In genomic region chr13:101083416-101083815, GRCm38 (mm10) we compare ENCODE assay signal across 21 mouse cellular contexts.
DNase-seq lines count a peak whose midpoint lies in the region; ATAC-seq and TF ChIP-seq lines count a peak whose summit lies in the region.
"Had no signal": no experiment of that assay in that cellular context is flagged by ENCODE, and none has a peak within 500 bp of the region (broad histone marks: within the 10 kb centered on the region; RNA-seq: fewer than 3 reads in every experiment).

No protein-coding gene starts in this region.

- H3K9ac ChIP-seq in limb, embryonic 11.5 days (ENCODE audit: low read length): no peak overlapping the region
- H3K9ac ChIP-seq: embryonic facial prominence, embryonic 13.5 days; embryonic facial prominence, embryonic 15.5 days; forebrain, embryonic 12.5 days had no signal

- no peaks in the 10 kb centered on the region for H3K36me3 ChIP-seq in kidney, adult 2 months (ENCODE audit: control insufficient read depth, insufficient read depth, low read length)
- H3K36me3 ChIP-seq in limb, embryonic 11.5 days (ENCODE audit: control insufficient read depth, insufficient read depth, low read length): no peaks in the 10 kb centered on the region
- no peaks in the 10 kb centered on the region for H3K36me3 ChIP-seq in limb, embryonic 10.5 days
- H3K36me3 ChIP-seq: embryonic facial prominence, embryonic 13.5 days; embryonic facial prominence, embryonic 15.5 days; forebrain, embryonic 10.5 days; forebrain, embryonic 12.5 days had no signal

- ATAC-seq in limb, embryonic 11.5 days (ENCODE audit: insufficient number of reproducible peaks, low FRiP score, low TSS enrichment, low read depth): no peak
- ATAC-seq: forebrain, embryonic 14.5 days; forebrain, embryonic 16.5 days had no signal

- TF ChIP-seq POLR2A in kidney, adult 2 months (IDR thresholded peaks at IDR 0.05; ENCODE audit: low read depth, low read length): no peak

- no peaks in the 10 kb centered on the region for H3K27me3 ChIP-seq in kidney, adult 2 months (replicated peaks; ENCODE audit: control insufficient read depth, insufficient read depth, low read length)
- H3K27me3 ChIP-seq in limb, embryonic 11.5 days (ENCODE audit: control insufficient read depth, insufficient read depth, low read length): no peaks in the 10 kb centered on the region
- H3K27me3 ChIP-seq in limb, embryonic 10.5 days (ENCODE audit: low read depth, poor library complexity, severe bottlenecking): no peaks in the 10 kb centered on the region
- H3K27me3 ChIP-seq: embryonic facial prominence, embryonic 13.5 days; embryonic facial prominence, embryonic 15.5 days; forebrain, embryonic 12.5 days had no signal

- no peak overlapping the region for H3K4me2 ChIP-seq in limb, embryonic 11.5 days (ENCODE audit: low read depth, severe bottlenecking)
- H3K4me2 ChIP-seq: embryonic facial prominence, embryonic 13.5 days; embryonic facial prominence, embryonic 15.5 days; forebrain, embryonic 12.5 days had no signal

- no peak overlapping the region for H3K4me3 ChIP-seq in kidney, adult 2 months (ENCODE audit: insufficient read depth, low read depth, low read length)
- no peak overlapping the region for H3K4me3 ChIP-seq in limb, embryonic 11.5 days (ENCODE audit: low read depth, low read length)
- no peak overlapping the region for H3K4me3 ChIP-seq in limb, embryonic 10.5 days
- H3K4me3 ChIP-seq: embryonic facial prominence, embryonic 13.5 days; embryonic facial prominence, embryonic 15.5 days; erythroblast, embryonic 14.5 days; forebrain, embryonic 10.5 days; forebrain, embryonic 12.5 days had no signal

- H3K27ac ChIP-seq in kidney, adult 2 months (ENCODE audit: insufficient read depth, low read depth, low read length): no peak overlapping the region
- no peak overlapping the region for H3K27ac ChIP-seq in limb, embryonic 11.5 days (replicated peaks; ENCODE audit: low read depth, low read length)
- H3K27ac ChIP-seq in limb, embryonic 10.5 days: no peak overlapping the region
- H3K27ac ChIP-seq: embryonic facial prominence, embryonic 13.5 days; embryonic facial prominence, embryonic 15.5 days; forebrain, embryonic 10.5 days; forebrain, embryonic 12.5 days had no signal

- no peaks in the 10 kb centered on the region for H3K9me3 ChIP-seq in limb, embryonic 11.5 days (ENCODE audit: control insufficient read depth, low read length)
- H3K9me3 ChIP-seq in limb, embryonic 10.5 days (replicated peaks): no peaks in the 10 kb centered on the region
- H3K9me3 ChIP-seq: embryonic facial prominence, embryonic 13.5 days; embryonic facial prominence, embryonic 15.5 days; forebrain, embryonic 10.5 days; forebrain, embryonic 12.5 days had no signal

- no peaks in the 10 kb centered on the region; the same call in 1 of the 2 replicates for H3K4me1 ChIP-seq in kidney, adult 2 months (ENCODE audit: control insufficient read depth, insufficient read depth, low read length)
- H3K4me1 ChIP-seq in limb, embryonic 11.5 days (ENCODE audit: control insufficient read depth, insufficient read depth, low read length): no peaks in the 10 kb centered on the region
- H3K4me1 ChIP-seq in limb, embryonic 10.5 days: no peaks in the 10 kb centered on the region
- H3K4me1 ChIP-seq: embryonic facial prominence, embryonic 13.5 days; embryonic facial prominence, embryonic 15.5 days; forebrain, embryonic 10.5 days; forebrain, embryonic 12.5 days had no signal

- TF ChIP-seq CTCF in kidney, adult 2 months (conservative IDR thresholded peaks at IDR 0.05; ENCODE audit: insufficient read depth, insufficient read length, low read depth, low read length): no peak

- WGBS in kidney, adult 2 months: 38% methylated on average over 1 of the region's 1 CpGs
- 72% methylated on average over 1 of the region's 1 CpGs for WGBS in limb, embryonic 11.5 days
- WGBS in limb, embryonic 10.5 days: 84% methylated on average over 1 of the region's 1 CpGs

- peak; percentile 35 for DNase-seq in kidney, adult 2 months
- DNase-seq in kidney, postnatal 10 days: no peak
- peak; percentile 7 for DNase-seq in limb, embryonic 11.5 days (ENCODE audit: low spot score)
- no peak for DNase-seq in limb, embryonic 10.5 days (ENCODE audit: low spot score)
- DNase-seq: adrenal gland, adult 2 months; adrenal gland, postnatal 10 days; adrenal gland, postnatal 25 days; cerebellum, adult 11 months; cerebellum, adult 18-20 months; cerebellum, adult 8-10 months; cerebellum, adult 9-11 months; cerebellum, postnatal 14 days; cerebellum, postnatal 36 days; embryo, embryonic 11 days had no signal

Comparison
In these comparisons a context has a peak if more than half of its experiments do, and no peak if none do; other contexts are left out.
1. DNase-seq: peak in kidney, adult 2 months (single experiment) and limb, embryonic 11.5 days (single experiment); none in kidney, postnatal 10 days (single experiment) and limb, embryonic 10.5 days (single experiment).